Mouse (Mus musculus): ENCODE data around the gene Ccser1. TPM values are rescaled to one million over a fixed set of nuclear protein-coding genes. Genes with fewer than 3 reads are reported as not detected.

The Ccser1 gene
- 0.50 and 0.56 TPM in 2 replicates for polyA plus RNA-seq (2016; fragmentation: Nextera tagmentation; extraction: Ambion mirVana)

DNA sequence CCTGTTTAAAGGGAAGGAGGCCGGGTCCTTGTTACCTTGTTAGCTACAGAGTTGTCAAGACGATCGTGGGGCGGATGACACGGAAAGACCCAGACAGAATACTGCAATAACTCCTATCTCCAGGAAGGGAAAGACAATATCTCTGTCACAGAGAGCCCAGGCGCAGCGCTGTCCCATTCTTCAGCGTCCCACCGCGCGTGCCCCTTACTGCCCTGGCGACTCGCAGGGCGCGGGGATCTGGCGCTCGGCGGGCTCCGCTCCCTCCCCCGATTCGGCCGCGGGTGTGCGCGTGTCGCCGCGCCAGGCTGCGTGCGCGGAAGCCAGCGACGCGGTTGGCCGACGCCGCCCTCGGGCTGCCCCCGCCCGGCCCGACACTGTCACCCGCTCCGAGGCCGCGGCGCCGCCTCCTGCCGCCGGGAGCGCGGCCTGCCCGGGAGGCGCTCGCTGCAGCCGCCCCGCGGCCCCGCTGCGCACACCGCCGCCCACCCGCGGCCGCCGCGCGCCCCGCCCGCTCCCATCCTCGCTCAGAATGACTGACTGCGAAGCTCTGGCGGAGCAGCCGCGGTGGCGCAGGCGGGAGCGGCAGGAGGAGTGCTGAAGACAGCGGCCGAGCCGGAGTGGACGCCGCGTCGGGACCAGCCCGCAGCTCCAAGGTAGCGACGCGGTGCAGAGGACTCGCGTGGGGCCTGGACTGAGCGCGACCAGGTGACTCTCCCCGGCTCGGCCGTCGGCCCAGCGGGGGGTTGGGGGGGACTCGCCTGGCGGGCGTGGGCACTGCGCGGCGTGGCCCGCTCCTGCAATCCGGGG lies at the start of gene Ccser1:
Gene Ccser1 (plus strand): TSS at position 376 of the 807 bp plus-strand sequence.
- Histone ChIP-seq H3K4me2 (peak within 1 kb of the TSS; percentile 77), H3K4me1 (0 out of 2 replicates have a peak, but pooled peaks cover 2% of the 10 kb centered on the region), H3K27ac (no peak within 1 kb of the TSS), H3K27me3 (replicated peaks) (peaks cover 39% of the 10 kb centered on the region), H3K4me3 (peak within 1 kb of the TSS; percentile 57), H3K9ac (peak within 1 kb of the TSS; percentile 39), H3K9me3 (replicated peaks) (no peaks in the 10 kb centered on the region), H3K36me3 (no peaks in the 10 kb centered on the region)
- 2% methylated on average over 88 of the region's 105 CpGs for WGBS (ENCODE audit: insufficient replicate concordance)
- ATAC-seq, result peak; percentile 74

DNA sequence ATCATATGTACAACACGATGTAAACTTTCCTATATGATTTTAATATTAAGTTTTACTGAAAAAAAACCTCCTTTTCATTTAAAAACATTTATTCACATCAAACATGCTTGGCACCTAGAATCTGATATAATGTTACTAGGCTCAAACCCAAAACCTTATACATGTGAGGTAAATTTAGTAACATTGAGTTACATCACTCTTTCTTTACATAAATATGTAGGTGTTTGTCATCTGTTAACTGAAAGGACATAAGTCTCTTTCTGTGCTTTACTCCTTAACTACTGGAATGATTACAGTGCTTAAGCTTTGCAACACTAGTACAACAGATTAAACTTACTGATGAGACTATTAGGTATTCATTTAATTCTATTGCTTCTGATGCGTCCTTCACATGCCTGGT lies 43.7 kb upstream of the Ccser1 start:
- no peak overlapping the region for H3K4me2 ChIP-seq
- H3K9ac ChIP-seq, result no peak overlapping the region
- WGBS (ENCODE audit: insufficient replicate concordance), result 65% methylated on average over 2 of the region's 2 CpGs
- no peaks in the 10 kb centered on the region for H3K9me3 ChIP-seq (replicated peaks)
- H3K27me3 ChIP-seq (replicated peaks), result no peaks in the 10 kb centered on the region
- no peak for ATAC-seq
- H3K27ac ChIP-seq, result no peak overlapping the region
- H3K36me3 ChIP-seq, result no peaks in the 10 kb centered on the region
- no peak overlapping the region for H3K4me3 ChIP-seq
- H3K4me1 ChIP-seq, result no peaks in the 10 kb centered on the region

DNA sequence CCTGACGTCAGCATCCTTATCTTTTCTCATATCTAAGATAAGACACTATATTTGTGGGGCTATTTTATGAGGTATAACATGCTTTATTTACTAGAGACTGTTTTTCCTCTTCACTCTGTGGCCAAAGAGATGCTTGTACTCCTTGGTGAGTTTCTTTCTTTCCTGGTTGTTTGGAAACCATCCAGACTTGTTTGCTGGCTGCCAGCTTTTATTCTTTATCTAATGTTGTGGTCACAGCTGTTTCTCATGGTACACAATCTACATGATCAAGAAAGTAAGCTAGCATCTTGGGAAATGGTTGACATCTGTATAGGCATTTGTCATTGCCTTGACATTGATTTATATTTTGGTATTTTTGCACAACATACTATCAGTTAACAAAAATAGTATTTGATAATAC lies 37.1 kb upstream of the Ccser1 start:
- 32% methylated on average over 1 of the region's 1 CpGs for WGBS (ENCODE audit: insufficient replicate concordance)
- H3K4me1 ChIP-seq, result no peaks in the 10 kb centered on the region
- H3K27ac ChIP-seq, result no peak overlapping the region
- no peak overlapping the region for H3K4me3 ChIP-seq
- no peaks in the 10 kb centered on the region for H3K36me3 ChIP-seq
- no peaks in the 10 kb centered on the region for H3K9me3 ChIP-seq (replicated peaks)
- no peak overlapping the region for H3K9ac ChIP-seq
- no peak for ATAC-seq
- H3K4me2 ChIP-seq, result no peak overlapping the region
- no peaks in the 10 kb centered on the region for H3K27me3 ChIP-seq (replicated peaks)

DNA sequence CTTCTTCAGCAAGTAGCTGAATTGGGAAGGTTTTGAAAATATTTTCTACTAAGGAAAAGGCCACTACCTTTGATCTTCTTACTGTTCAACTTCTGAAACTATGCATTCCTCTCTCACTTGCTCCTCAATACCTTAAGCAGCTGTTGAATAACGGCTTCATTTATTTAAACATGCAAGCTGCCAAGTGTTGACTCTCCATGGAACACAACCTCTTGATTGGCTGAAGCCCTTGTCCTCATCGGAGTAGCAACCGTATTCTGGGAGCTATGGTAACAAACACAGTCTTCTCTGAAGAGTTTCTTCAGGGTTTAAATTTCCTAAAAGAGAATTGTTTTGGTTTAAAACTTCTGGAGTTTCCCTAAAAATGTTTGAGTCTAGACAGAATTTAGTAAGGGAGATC lies 27.2 kb upstream of the Ccser1 start:
- Histone ChIP-seq H3K4me2 (no peak overlapping the region), H3K27ac (no peak overlapping the region), H3K27me3 (replicated peaks) (no peaks in the 10 kb centered on the region), H3K9ac (no peak overlapping the region), H3K4me1 (no peaks in the 10 kb centered on the region), H3K4me3 (no peak overlapping the region), H3K9me3 (replicated peaks) (no peaks in the 10 kb centered on the region), H3K36me3 (no peaks in the 10 kb centered on the region)
- ATAC-seq, result no peak
- 69% methylated on average over 3 of the region's 3 CpGs for WGBS (ENCODE audit: insufficient replicate concordance)

DNA sequence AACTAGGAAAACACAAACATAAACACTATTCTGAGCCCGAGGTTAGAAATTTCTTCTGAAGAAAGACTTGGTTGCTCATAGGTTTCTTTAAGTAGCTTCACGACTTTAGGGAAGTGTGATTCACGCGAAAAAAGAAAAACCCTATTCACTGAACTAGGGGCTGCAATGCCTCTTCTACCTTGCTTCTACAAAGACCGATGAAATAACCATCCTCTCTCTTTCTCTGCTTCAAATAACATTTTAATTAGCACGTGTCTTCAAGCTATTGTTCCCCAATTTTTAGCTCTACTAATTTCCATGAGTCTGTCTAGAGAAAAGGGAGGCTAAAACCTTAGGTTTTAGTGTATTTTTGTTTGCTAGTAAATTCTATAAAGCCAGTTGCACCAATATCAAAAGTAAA lies 25.5 kb upstream of the Ccser1 start:
- Histone ChIP-seq H3K9me3 (replicated peaks) (no peaks in the 10 kb centered on the region), H3K4me2 (no peak overlapping the region), H3K4me3 (no peak overlapping the region), H3K4me1 (no peaks in the 10 kb centered on the region), H3K9ac (no peak overlapping the region), H3K36me3 (no peaks in the 10 kb centered on the region), H3K27ac (no peak overlapping the region), H3K27me3 (replicated peaks) (no peaks in the 10 kb centered on the region)
- ATAC-seq, result no peak
- 44% methylated on average over 6 of the region's 6 CpGs for WGBS (ENCODE audit: insufficient replicate concordance)

DNA sequence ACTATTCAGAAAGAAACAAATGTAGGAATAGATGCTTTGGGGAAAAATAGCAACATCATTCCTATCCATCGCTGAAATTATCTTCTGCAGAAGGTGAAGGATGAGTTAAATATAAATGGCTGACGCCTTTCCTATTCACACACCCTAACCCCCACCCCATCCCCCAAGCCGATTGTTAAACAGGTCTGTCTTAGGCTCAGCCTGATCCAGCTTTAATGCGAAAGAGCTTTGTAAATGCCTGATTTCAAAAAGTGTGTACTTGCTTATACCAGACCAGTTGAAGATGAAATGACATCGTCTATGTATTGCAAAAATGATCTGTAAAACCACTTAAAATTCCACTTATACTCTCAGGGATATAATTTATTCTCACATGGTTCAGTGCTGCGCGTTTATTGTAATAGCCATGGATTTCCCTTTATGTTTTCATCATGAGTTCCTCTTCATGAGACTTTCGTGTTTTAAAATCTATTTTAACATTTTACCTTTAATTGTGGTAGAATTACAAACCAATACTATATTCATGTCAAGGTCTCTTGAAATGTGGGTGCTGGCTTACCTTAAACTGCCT lies 25.0 kb upstream of the Ccser1 start:
- Histone ChIP-seq H3K9me3 (replicated peaks) (no peaks in the 10 kb centered on the region), H3K4me1 (no peaks in the 10 kb centered on the region), H3K27me3 (replicated peaks) (no peaks in the 10 kb centered on the region), H3K4me3 (no peak overlapping the region), H3K9ac (no peak overlapping the region), H3K36me3 (no peaks in the 10 kb centered on the region), H3K4me2 (no peak overlapping the region), H3K27ac (no peak overlapping the region)
- no peak for ATAC-seq
- WGBS (ENCODE audit: insufficient replicate concordance), result 64% methylated on average over 8 of the region's 8 CpGs

DNA sequence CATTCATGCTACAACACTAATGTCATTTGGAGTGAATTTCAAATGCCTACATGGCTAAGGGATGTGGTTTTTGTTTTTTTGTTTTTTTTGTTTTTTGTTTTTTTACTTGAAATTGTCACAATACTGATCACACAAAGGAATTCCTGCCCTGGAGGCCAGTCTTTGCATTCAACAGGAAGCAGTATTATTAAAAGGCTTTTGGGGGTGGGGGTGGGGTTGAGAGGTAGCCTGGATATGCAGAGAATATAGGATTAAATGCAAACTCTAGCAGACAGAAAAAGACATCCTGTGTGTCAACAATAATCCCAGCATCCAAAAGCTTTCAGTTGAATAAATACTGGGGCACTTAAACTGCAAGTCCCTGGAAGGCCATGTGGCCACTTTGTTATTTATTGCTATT lies 24.4 kb upstream of the Ccser1 start:
- no peak overlapping the region for H3K4me2 ChIP-seq
- no peak overlapping the region for H3K27ac ChIP-seq
- no peaks in the 10 kb centered on the region for H3K36me3 ChIP-seq
- ATAC-seq, result no peak
- H3K9ac ChIP-seq, result no peak overlapping the region
- no peak overlapping the region for H3K4me3 ChIP-seq
- H3K4me1 ChIP-seq, result no peaks in the 10 kb centered on the region
- no peaks in the 10 kb centered on the region for H3K9me3 ChIP-seq (replicated peaks)
- H3K27me3 ChIP-seq (replicated peaks), result no peaks in the 10 kb centered on the region

DNA sequence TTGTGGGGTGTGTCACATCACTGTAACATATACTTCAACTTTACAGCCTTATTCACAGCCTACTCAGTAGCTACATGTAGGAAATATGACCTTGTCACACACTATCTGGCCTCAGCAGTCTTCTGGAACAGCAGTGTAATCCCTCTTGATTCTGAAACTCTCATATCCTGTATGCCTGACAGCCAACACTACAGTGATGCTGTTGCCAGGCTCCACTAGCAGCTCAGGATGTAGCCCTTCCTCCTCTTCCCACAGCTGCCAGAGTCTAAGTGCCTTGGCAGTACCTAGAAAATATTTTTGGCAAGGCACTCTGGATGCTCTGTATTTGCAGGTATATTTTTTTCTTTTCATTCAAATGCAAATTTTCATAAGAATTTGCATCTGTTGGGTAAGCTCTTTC lies 18.0 kb upstream of the Ccser1 start:
- Histone ChIP-seq H3K36me3 (no peaks in the 10 kb centered on the region), H3K9me3 (replicated peaks) (no peaks in the 10 kb centered on the region), H3K27me3 (replicated peaks) (no peaks in the 10 kb centered on the region), H3K27ac (no peak overlapping the region), H3K4me1 (no peaks in the 10 kb centered on the region), H3K4me3 (no peak overlapping the region), H3K9ac (no peak overlapping the region), H3K4me2 (no peak overlapping the region)
- ATAC-seq, result no peak

DNA sequence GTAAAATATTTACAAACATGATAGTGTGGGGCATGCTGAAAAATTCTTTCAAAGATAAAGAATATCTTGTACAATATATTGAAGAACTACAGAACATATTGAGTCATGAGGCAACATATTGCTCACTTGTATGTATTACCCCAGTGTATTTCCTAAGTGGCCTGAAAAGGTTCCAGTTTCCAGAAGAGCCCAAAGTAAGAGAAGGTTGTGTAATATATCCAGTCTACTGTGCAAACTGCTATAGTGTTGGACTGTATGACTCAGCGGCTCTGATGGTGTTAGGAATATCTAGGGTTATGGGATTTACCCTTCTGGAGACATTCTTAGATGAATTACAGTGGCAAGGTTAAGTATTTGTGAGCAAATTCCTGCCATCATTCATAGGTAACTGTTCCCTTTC lies 13.2 kb upstream of the Ccser1 start:
- Histone ChIP-seq H3K27me3 (replicated peaks) (no peaks in the 10 kb centered on the region), H3K27ac (no peak overlapping the region), H3K36me3 (no peaks in the 10 kb centered on the region), H3K9me3 (replicated peaks) (no peaks in the 10 kb centered on the region), H3K4me1 (no peaks in the 10 kb centered on the region), H3K4me2 (no peak overlapping the region), H3K4me3 (no peak overlapping the region), H3K9ac (no peak overlapping the region)
- ATAC-seq, result no peak
- WGBS (ENCODE audit: insufficient replicate concordance), result 58% methylated on average over 1 of the region's 1 CpGs

DNA sequence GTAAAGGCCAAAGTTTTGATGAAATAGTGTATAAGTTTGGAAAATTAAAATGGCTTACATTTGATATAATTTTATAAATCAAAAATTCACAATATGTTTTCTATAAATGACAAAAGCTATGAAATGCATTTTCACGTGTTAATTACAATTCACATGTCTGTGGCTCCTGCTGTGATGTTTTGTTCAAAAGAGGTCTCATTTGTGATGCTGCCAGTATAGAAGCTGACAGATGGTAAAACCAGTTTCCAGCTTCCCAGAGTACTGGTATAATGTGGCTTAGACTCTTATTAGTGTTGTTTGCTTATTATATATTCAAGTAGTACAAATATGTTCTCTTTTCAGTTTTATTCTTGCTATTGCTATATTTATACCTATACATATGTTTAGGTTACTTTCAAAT lies 4.0 kb upstream of the Ccser1 start:
- WGBS (ENCODE audit: insufficient replicate concordance), result 40% methylated on average over 1 of the region's 1 CpGs
- Histone ChIP-seq H3K4me1 (0 out of 2 replicates have a peak, but pooled peaks cover 1% of the 10 kb centered on the region), H3K4me3 (no peak overlapping the region), H3K27ac (no peak overlapping the region), H3K4me2 (no peak overlapping the region), H3K9ac (no peak overlapping the region), H3K27me3 (replicated peaks) (peaks cover 31% of the 10 kb centered on the region), H3K36me3 (no peaks in the 10 kb centered on the region), H3K9me3 (replicated peaks) (no peaks in the 10 kb centered on the region)
- ATAC-seq, result no peak

DNA sequence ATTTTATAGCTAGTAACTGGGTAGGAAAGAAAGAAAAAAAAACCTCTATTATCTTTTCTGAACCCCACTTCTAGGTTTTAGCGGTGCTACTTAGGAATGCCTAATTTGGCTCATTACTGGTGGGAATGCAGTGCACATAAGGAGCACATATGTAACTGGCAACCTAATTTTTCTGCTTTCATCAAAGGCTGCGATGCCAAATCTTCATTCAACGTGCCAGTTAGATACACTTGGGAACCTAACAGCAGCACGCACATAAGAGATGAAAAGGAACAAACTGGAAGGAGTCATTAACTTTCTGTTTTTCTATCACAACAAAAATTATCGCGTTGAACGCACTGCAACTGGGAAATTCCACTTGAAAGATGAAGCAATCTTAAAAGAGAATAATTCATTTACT lies 2.6 kb upstream of the Ccser1 start:
- no peaks in the 10 kb centered on the region for H3K9me3 ChIP-seq (replicated peaks)
- no peak overlapping the region for H3K4me3 ChIP-seq
- 0 out of 2 replicates have a peak, but pooled peaks cover 2% of the 10 kb centered on the region for H3K4me1 ChIP-seq
- H3K4me2 ChIP-seq, result no peak overlapping the region
- H3K9ac ChIP-seq, result no peak overlapping the region
- H3K36me3 ChIP-seq, result no peaks in the 10 kb centered on the region
- peaks cover 39% of the 10 kb centered on the region for H3K27me3 ChIP-seq (replicated peaks)
- 66% methylated on average over 7 of the region's 7 CpGs for WGBS (ENCODE audit: insufficient replicate concordance)
- no peak for ATAC-seq
- no peak overlapping the region for H3K27ac ChIP-seq

DNA sequence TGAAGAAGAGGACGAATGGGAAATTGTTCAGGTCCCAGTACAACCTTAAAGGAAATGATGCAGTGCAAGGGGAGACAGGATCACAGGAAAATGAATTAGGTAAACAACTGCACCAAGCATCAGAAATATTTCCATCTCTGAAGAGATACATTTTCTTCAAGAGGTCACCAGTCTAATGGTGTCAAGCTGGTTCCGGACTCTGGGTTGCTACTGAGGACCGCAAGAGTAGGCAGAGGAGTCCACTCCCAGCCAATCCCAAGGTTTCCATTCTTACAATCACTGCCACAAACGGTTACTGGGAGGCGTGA lies 529 bp upstream of the Ccser1 start:
- Histone ChIP-seq H3K9me3 (replicated peaks) (no peaks in the 10 kb centered on the region), H3K4me3 (peak overlapping the region; percentile 57), H3K4me2 (peak overlapping the region; percentile 77), H3K27me3 (replicated peaks) (peaks cover 39% of the 10 kb centered on the region), H3K9ac (no peak overlapping the region), H3K4me1 (0 out of 2 replicates have a peak, but pooled peaks cover 2% of the 10 kb centered on the region), H3K36me3 (no peaks in the 10 kb centered on the region), H3K27ac (no peak overlapping the region)
- 0 out of 2 replicates have a peak, but pooled peaks have one; percentile 10 for ATAC-seq
- 5% methylated on average over 5 of the region's 5 CpGs for WGBS (ENCODE audit: insufficient replicate concordance)
